Mouse (Mus musculus) E14TG2a.4 (cell line): ENCODE data around the gene Myo1d.
A peak's percentile ranks its signal among the peaks of the same experiment; 100 is the strongest.

Experiments used
- H3K27me3 ChIP-seq: 2 replicates; pipeline ENCODE4 v1.6.1; 2014; ENCODE audit warnings: low read length, control low read depth; ENCODE audit not compliant: insufficient read depth
- H3K36me3 ChIP-seq: 2 replicates; pipeline ENCODE4 v1.6.1; 2014; ENCODE audit warnings: low read length, control low read depth; ENCODE audit not compliant: insufficient read depth
- H3K4me1 ChIP-seq: replicated peaks from 2 replicates; pipeline ENCODE4 v1.6.1; 2014; ENCODE audit warnings: low read depth, low read length, control low read depth
- H3K4me3 ChIP-seq: replicated peaks from 2 replicates; pipeline ENCODE4 v1.5.1; 2014; ENCODE audit warnings: mild to moderate bottlenecking, low read length
- H3K9me3 ChIP-seq: 2 replicates; pipeline ENCODE4 v1.6.1; 2014; ENCODE audit warnings: low read length, control low read depth
- CTCF ChIP-seq: conservative IDR thresholded peaks from 2 replicates; pipeline ENCODE4 v1.5.1; 2014; ENCODE audit warnings: low read length
- NANOG ChIP-seq: IDR thresholded peaks from 2 replicates; pipeline ENCODE4 v1.6.1; 2014; ENCODE audit warnings: borderline replicate concordance, low read length, mixed read lengths
- POU5F1 ChIP-seq: IDR thresholded peaks from 2 replicates; pipeline ENCODE4 v1.6.1; 2014; ENCODE audit warnings: low read length, borderline replicate concordance

The Myo1d gene

GRCm38 (mm10) chr11:80809666-80809992 lies 29.8 kb upstream of the Myo1d start:
- peaks cover 26% of the 10 kb centered on the region for H3K27me3 ChIP-seq
- peak overlapping the region; percentile 74 for H3K4me3 ChIP-seq
- peaks cover 18% of the 10 kb centered on the region for H3K36me3 ChIP-seq
- peaks cover 6% of the 10 kb centered on the region for H3K9me3 ChIP-seq
- TF ChIP-seq POU5F1: no peak
- no peak for TF ChIP-seq CTCF
- TF ChIP-seq NANOG: no peak
- peaks cover 54% of the 10 kb centered on the region for H3K4me1 ChIP-seq

- peaks cover 6% of the 10 kb centered on the region for H3K9me3 ChIP-seq
- peaks cover 54% of the 10 kb centered on the region for H3K4me1 ChIP-seq
- H3K4me3 ChIP-seq: no peak overlapping the region
- H3K27me3 ChIP-seq: peaks cover 26% of the 10 kb centered on the region
- H3K36me3 ChIP-seq: peaks cover 8% of the 10 kb centered on the region
- TF ChIP-seq CTCF (no peak), NANOG (no peak), POU5F1 (no peak)
Observed at GRCm38 (mm10) chr11:80808551-80809070, 28.8 kb upstream of the Myo1d start.

GRCm38 (mm10) chr11:80802706-80803105 lies 22.9 kb upstream of the Myo1d start:
- peaks cover 6% of the 10 kb centered on the region for H3K9me3 ChIP-seq
- peaks cover 3% of the 10 kb centered on the region; the same call in 1 of the 2 replicates for H3K27me3 ChIP-seq
- no peak for TF ChIP-seq NANOG
- no peak for TF ChIP-seq CTCF
- no peak for TF ChIP-seq POU5F1
- no peaks in the 10 kb centered on the region for H3K36me3 ChIP-seq
- H3K4me3 ChIP-seq: no peak overlapping the region
- peaks cover 11% of the 10 kb centered on the region for H3K4me1 ChIP-seq

- no peaks in the 10 kb centered on the region for H3K36me3 ChIP-seq
- H3K9me3 ChIP-seq: peaks cover 2% of the 10 kb centered on the region
- TF ChIP-seq POU5F1: no peak
- peak; percentile 31 for TF ChIP-seq CTCF
Observed at GRCm38 (mm10) chr11:80799979-80800378, 20.2 kb upstream of the Myo1d start.

GRCm38 (mm10) chr11:80795431-80795830 lies 15.6 kb upstream of the Myo1d start:
- Histone ChIP-seq H3K9me3 (no peaks in the 10 kb centered on the region), H3K36me3 (no peaks in the 10 kb centered on the region), H3K4me3 (no peak overlapping the region), H3K27me3 (no peaks in the 10 kb centered on the region; the same call in 1 of the 2 replicates), H3K4me1 (no peaks in the 10 kb centered on the region)
- TF ChIP-seq POU5F1 (no peak), NANOG (no peak), CTCF (no peak)

More at GRCm38 (mm10) chr11:80799979-80800378, 20.2 kb upstream of the Myo1d start:
- Histone ChIP-seq H3K4me3 (no peak overlapping the region), H3K27me3 (no peaks in the 10 kb centered on the region; the same call in 1 of the 2 replicates), H3K4me1 (0 out of 2 replicates have a peak, but pooled peaks cover 4% of the 10 kb centered on the region)

GRCm38 (mm10) chr11:80794290-80794689 lies 14.5 kb upstream of the Myo1d start:
- no peaks in the 10 kb centered on the region for H3K9me3 ChIP-seq
- H3K36me3 ChIP-seq: no peaks in the 10 kb centered on the region
- H3K4me3 ChIP-seq: no peak overlapping the region
- TF ChIP-seq NANOG (no peak), POU5F1 (no peak), CTCF (no peak)
- no peaks in the 10 kb centered on the region for H3K27me3 ChIP-seq
- H3K4me1 ChIP-seq: no peaks in the 10 kb centered on the region

GRCm38 (mm10) chr11:80793386-80793785 lies 13.6 kb upstream of the Myo1d start:
- Histone ChIP-seq H3K36me3 (no peaks in the 10 kb centered on the region), H3K4me1 (no peaks in the 10 kb centered on the region), H3K9me3 (no peaks in the 10 kb centered on the region), H3K27me3 (no peaks in the 10 kb centered on the region), H3K4me3 (no peak overlapping the region)
- TF ChIP-seq NANOG (no peak), CTCF (no peak), POU5F1 (no peak)

GRCm38 (mm10) chr11:80791677-80792432 lies 12.0 kb upstream of the Myo1d start:
- no peak for TF ChIP-seq NANOG
- no peak for TF ChIP-seq CTCF
- no peak for TF ChIP-seq POU5F1
- no peak overlapping the region for H3K4me3 ChIP-seq
- H3K9me3 ChIP-seq: no peaks in the 10 kb centered on the region
- no peaks in the 10 kb centered on the region for H3K36me3 ChIP-seq
- no peaks in the 10 kb centered on the region for H3K27me3 ChIP-seq
- H3K4me1 ChIP-seq: no peaks in the 10 kb centered on the region
